ENCODE assay signal across 8 mouse cellular contexts in genomic region chr12:112588426-112589256, GRCm38 (mm10). TPM values are rescaled to one million over a fixed set of nuclear protein-coding genes. Genes with fewer than 3 reads are reported as not detected.
DNase-seq lines count a peak whose midpoint lies in the region; ATAC-seq and TF ChIP-seq lines count a peak whose summit lies in the region.

TSS of gene Inf2 (plus strand) at chr12:112588784.

- under 1% methylated on average over 52 of the region's 60 CpGs for WGBS in embryonic facial prominence, embryonic 11.5 days
- under 1% methylated on average over 59 of the region's 60 CpGs for WGBS in intestine, postnatal 0 days

- H3K9ac ChIP-seq in embryonic facial prominence, embryonic 11.5 days (replicated peaks; ENCODE audit: low read length) = peak within 1 kb of the TSS; percentile 60
- peak within 1 kb of the TSS; percentile 41 for H3K9ac ChIP-seq in intestine, postnatal 0 days (ENCODE audit: low read depth, low read length)

- peak within 1 kb of the TSS; percentile 28; the same call in 1 of the 2 replicates for H3K27ac ChIP-seq in embryonic facial prominence, embryonic 11.5 days (replicated peaks; ENCODE audit: low read depth, low read length)
- H3K27ac ChIP-seq in intestine, postnatal 0 days (ENCODE audit: low read depth, low read length) = no peak within 1 kb of the TSS

- no peaks in the 10 kb centered on the region for H3K36me3 ChIP-seq in embryonic facial prominence, embryonic 11.5 days (replicated peaks; ENCODE audit: control insufficient read depth, insufficient read depth, low read depth, low read length)
- H3K36me3 ChIP-seq in intestine, postnatal 0 days (ENCODE audit: control insufficient read depth, insufficient read depth) = no peaks in the 10 kb centered on the region

- H3K9me3 ChIP-seq in embryonic facial prominence, embryonic 11.5 days (replicated peaks; ENCODE audit: control insufficient read depth, low read length) = no peaks in the 10 kb centered on the region
- H3K9me3 ChIP-seq in intestine, postnatal 0 days (ENCODE audit: control insufficient read depth) = no peaks in the 10 kb centered on the region

- peak within 1 kb of the TSS; percentile 52 for H3K4me3 ChIP-seq in embryonic facial prominence, embryonic 11.5 days (ENCODE audit: low read depth, low read length)
- peak within 1 kb of the TSS; percentile 48 for H3K4me3 ChIP-seq in intestine, postnatal 0 days (ENCODE audit: low read depth, low read length)

- peak; percentile 88 to 89 for DNase-seq in adrenal gland, adult 18-20 months (ENCODE audit: low spot score in 2 of 2)
- peak; percentile 78 for DNase-seq in embryonic facial prominence, embryonic 11.5 days (ENCODE audit: low spot score)
- peak; percentile 78 to 90 for DNase-seq in left cerebral cortex, postnatal 25 days (ENCODE audit: low spot score in 2 of 2)
- peak; percentile 75 to 83 for DNase-seq in right cerebral cortex, postnatal 36 days (ENCODE audit: low spot score in 2 of 2)
- DNase-seq in urinary bladder, postnatal 4 days (ENCODE audit: low spot score in 2 of 2) = peak; percentile 78 to 82

- intact Hi-C loops in left cerebral cortex, postnatal 25 days (cut with DNase I) = loop anchor here (1.0 kb wide), 1 partner anchor 12 kb away; no protein-coding TSS in a partner anchor

- ATAC-seq in embryonic facial prominence, embryonic 11.5 days (replicated peaks; ENCODE audit: insufficient number of reproducible peaks, low FRiP score, low TSS enrichment, low read depth) = peak; percentile 85
- ATAC-seq in granulocyte monocyte progenitor cell, adult 5-6 weeks (replicated peaks; ENCODE audit: poor library complexity, severe bottlenecking) = peak; percentile 49
- peak; percentile 60 for ATAC-seq in intestine, postnatal 0 days
- peak; percentile 66 for ATAC-seq in megakaryocyte-erythroid progenitor cell, adult 5-6 weeks (replicated peaks; ENCODE audit: low FRiP score, low TSS enrichment, poor library complexity, severe bottlenecking)

- peaks cover 11% of the 10 kb centered on the region for H3K27me3 ChIP-seq in embryonic facial prominence, embryonic 11.5 days (ENCODE audit: control insufficient read depth, insufficient read depth, low read length)
- H3K27me3 ChIP-seq in intestine, postnatal 0 days (replicated peaks; ENCODE audit: control insufficient read depth, insufficient read depth, low read length) = peaks cover 8% of the 10 kb centered on the region; the same call in 1 of the 2 replicates

- 0 out of 2 replicates have a peak, but pooled peaks have one; percentile 8 for TF ChIP-seq CTCF in intestine, postnatal 0 days (IDR thresholded peaks at IDR 0.05; ENCODE audit: low read depth)

- peaks cover 5% of the 10 kb centered on the region; the same call in 1 of the 2 replicates for H3K4me1 ChIP-seq in embryonic facial prominence, embryonic 11.5 days (ENCODE audit: control insufficient read depth, insufficient read depth, low read length)
- H3K4me1 ChIP-seq in intestine, postnatal 0 days (replicated peaks; ENCODE audit: control insufficient read depth, insufficient read depth, low read length) = peaks cover 18% of the 10 kb centered on the region

- H3K4me2 ChIP-seq in embryonic facial prominence, embryonic 11.5 days (ENCODE audit: low read depth, low read length) = peak within 1 kb of the TSS; percentile 90
- peak within 1 kb of the TSS; percentile 87 for H3K4me2 ChIP-seq in intestine, postnatal 0 days (replicated peaks; ENCODE audit: low read depth)

RNA-seq across cellular contexts. Expression of gene Inf2, which starts in this region (rescaled TPM):
- total RNA-seq in adrenal gland, adult 18-20 months (2021) = 10 to 100 TPM; 25.2 to 29.7 TPM
- 1.6 and 1.9 TPM in 2 replicates for polyA plus RNA-seq in embryonic facial prominence, embryonic 11.5 days (2014; fragmentation: Nextera tagmentation; extraction: Ambion mirVana)
- 18.1 and 23.3 TPM in 2 replicates for total RNA-seq in granulocyte monocyte progenitor cell, adult 5-6 weeks (2014; fragmentation: Nextera tagmentation)
- total RNA-seq in granulocyte monocyte progenitor cell, adult 5-6 weeks (2017) = 3.6 and 7.8 TPM in 2 replicates
- polyA plus RNA-seq in intestine, postnatal 0 days (2015; fragmentation: Nextera tagmentation; extraction: Ambion mirVana) = 0.70 and 1.1 TPM in 2 replicates
- 100 to 1,000 TPM; 108 to 155 TPM for total RNA-seq in left cerebral cortex, postnatal 25 days (2021)
- total RNA-seq in megakaryocyte-erythroid progenitor cell, adult 5-6 weeks (2014; fragmentation: Nextera tagmentation) = 10.8 and 11.3 TPM in 2 replicates
- total RNA-seq in megakaryocyte-erythroid progenitor cell, adult 5-6 weeks (2017) = 2.4 and 4.6 TPM in 2 replicates
